Mouse (Mus musculus) heart, embryonic 16.5 days (tissue): Measurements from ENCODE around the gene Insl3. TPM values are rescaled to one million over a fixed set of nuclear protein-coding genes. Genes with fewer than 3 reads are reported as not detected.

ENCODE experiments used
- ATAC-seq: fragments of 200-750 bp; cut with Nextera tagmentation; replicated peaks from 2 replicates; pipeline ENCODE4 v1.8.0; 2017; ENCODE audit warnings: moderate number of reproducible peaks; ENCODE audit not compliant: insufficient read depth, low FRiP score; ENCODE audit errors: extremely low read depth
- H3K27ac ChIP-seq: fragments of 300-500 bp; sonication (generic); 2 replicates; pipeline ENCODE4 v1.5.1; 2014; ENCODE audit warnings: mild to moderate bottlenecking, low read length, control low read depth, moderate library complexity
- H3K27me3 ChIP-seq: fragments of 300-500 bp; sonication (generic); 2 replicates; pipeline ENCODE4 v1.6.1; 2014; ENCODE audit warnings: low read length, mixed read lengths; ENCODE audit not compliant: control insufficient read depth, insufficient read depth
- H3K36me3 ChIP-seq: fragments of 300-500 bp; sonication (generic); 2 replicates; pipeline ENCODE4 v1.6.1; 2014; ENCODE audit not compliant: control insufficient read depth, insufficient read depth
- H3K4me1 ChIP-seq: fragments of 300-500 bp; sonication (generic); 2 replicates; pipeline ENCODE4 v1.6.1; 2014; ENCODE audit warnings: low read length, mixed read lengths; ENCODE audit not compliant: control insufficient read depth, insufficient read depth
- H3K4me2 ChIP-seq: fragments of 300-500 bp; sonication (generic); 2 replicates; pipeline ENCODE4 v1.6.1; 2014; ENCODE audit warnings: low read depth, mild to moderate bottlenecking, control low read depth, low read length
- H3K4me3 ChIP-seq: fragments of 300-500 bp; sonication (generic); 2 replicates; pipeline ENCODE4 v1.5.1; 2014; ENCODE audit warnings: mild to moderate bottlenecking, control low read depth, low read length
- H3K9ac ChIP-seq: fragments of 300-500 bp; sonication (generic); 2 replicates; pipeline ENCODE4 v1.6.1; 2014; ENCODE audit warnings: low read length, control low read depth
- H3K9me3 ChIP-seq: fragments of 300-500 bp; sonication (generic); replicated peaks from 2 replicates; pipeline ENCODE4 v1.6.1; 2016; ENCODE audit warnings: low read length; ENCODE audit not compliant: control insufficient read depth
- WGBS: fragments of 180-500 bp; shearing (Covaris S2); extraction: QIAGEN DNeasy Blood & Tissue Kit; methylation state at CpG from one replicate; pipeline ENCODE4 v1.1.7; 2014; 5-methylcytosine and 5-hydroxymethylcytosine counted together
- polyA plus RNA-seq: library from polyadenylated mRNA; unstranded; fragments of >200 nt; fragmentation: Nextera tagmentation; extraction: Ambion mirVana; gene quantifications from 2 replicates; pipeline ENCODE4 v1.2.1, GENCODE M21; 2015

Gene Insl3
- polyA plus RNA-seq, 1 experiment from 2014 or later, result 3.4 TPM

DNA sequence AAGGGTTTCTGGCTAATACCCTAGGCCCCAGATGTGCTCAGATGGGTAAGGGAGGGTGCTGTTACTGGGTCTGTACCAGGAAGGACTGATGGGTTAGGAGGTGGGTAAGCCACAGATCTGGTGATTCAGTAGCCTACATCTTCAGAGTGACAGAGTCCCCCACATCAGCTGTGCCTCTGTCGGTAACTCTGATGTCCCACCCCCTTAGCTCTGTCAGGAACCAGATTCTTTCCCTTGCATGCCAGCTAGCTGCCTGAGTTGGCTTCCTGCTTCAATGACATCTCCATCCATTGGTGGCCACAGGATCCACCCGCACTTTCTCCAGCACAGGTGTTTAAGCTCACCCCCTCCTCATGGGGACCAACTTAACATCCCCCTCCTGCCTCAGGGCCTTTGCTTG is 22.6 kb downstream of the Insl3 start:
- no peak for ATAC-seq
- no peak overlapping the region for H3K4me2 ChIP-seq
- no peak overlapping the region for H3K9ac ChIP-seq
- peaks cover 21% of the 10 kb centered on the region for H3K27me3 ChIP-seq
- H3K27ac ChIP-seq, result no peak overlapping the region
- no peaks in the 10 kb centered on the region for H3K9me3 ChIP-seq
- 63% methylated on average over 2 of the region's 2 CpGs for WGBS
- no peak overlapping the region for H3K4me3 ChIP-seq
- no peaks in the 10 kb centered on the region for H3K4me1 ChIP-seq
- H3K36me3 ChIP-seq, result no peaks in the 10 kb centered on the region

GRCm38 (mm10) chr8:71715531-71715930 is 26.5 kb downstream of the Insl3 start:
- H3K9me3 ChIP-seq, result no peaks in the 10 kb centered on the region
- 0 out of 2 replicates have a peak, but pooled peaks cover 4% of the 10 kb centered on the region for H3K4me1 ChIP-seq
- no peak for ATAC-seq
- H3K36me3 ChIP-seq, result no peaks in the 10 kb centered on the region
- 49% methylated on average over 8 of the region's 8 CpGs for WGBS
- no peak overlapping the region for H3K4me2 ChIP-seq
- H3K27ac ChIP-seq, result no peak overlapping the region
- no peak overlapping the region for H3K9ac ChIP-seq
- H3K4me3 ChIP-seq, result no peak overlapping the region
- peaks cover 3% of the 10 kb centered on the region for H3K27me3 ChIP-seq

GRCm38 (mm10) chr8:71716561-71717053 is 27.6 kb downstream of the Insl3 start:
- ATAC-seq, result no peak
- no peak overlapping the region for H3K27ac ChIP-seq
- H3K4me1 ChIP-seq, result 0 out of 2 replicates have a peak, but pooled peaks cover 4% of the 10 kb centered on the region
- no peaks in the 10 kb centered on the region for H3K9me3 ChIP-seq
- WGBS, result 67% methylated on average over 13 of the region's 13 CpGs
- no peak overlapping the region for H3K4me2 ChIP-seq
- H3K36me3 ChIP-seq, result no peaks in the 10 kb centered on the region
- H3K27me3 ChIP-seq, result peaks cover 3% of the 10 kb centered on the region
- no peak overlapping the region for H3K9ac ChIP-seq
- H3K4me3 ChIP-seq, result no peak overlapping the region

DNA sequence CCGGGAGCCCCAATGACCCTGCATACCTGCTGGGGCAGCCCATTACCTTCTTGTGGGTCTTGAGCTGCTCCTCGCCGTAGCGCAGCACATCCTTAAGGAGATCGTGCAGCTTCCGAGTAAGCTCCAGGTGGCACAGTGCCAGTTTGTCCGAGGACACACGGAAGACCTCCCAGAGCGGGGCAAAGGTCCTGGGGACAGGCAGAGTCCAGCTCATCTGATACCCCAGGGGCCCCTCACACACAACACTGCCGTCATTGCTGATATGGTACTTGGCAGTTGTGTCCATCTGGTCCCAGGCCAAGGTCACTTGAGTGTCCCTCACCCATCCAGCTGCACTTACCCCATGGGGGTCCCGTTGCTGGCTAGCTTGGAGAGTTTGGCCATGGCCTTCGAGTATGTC is 28.1 kb downstream of the Insl3 start:
- Histone ChIP-seq H3K4me3 (no peak overlapping the region), H3K27me3 (peaks cover 3% of the 10 kb centered on the region), H3K36me3 (no peaks in the 10 kb centered on the region), H3K9me3 (no peaks in the 10 kb centered on the region), H3K4me2 (no peak overlapping the region), H3K4me1 (0 out of 2 replicates have a peak, but pooled peaks cover 4% of the 10 kb centered on the region), H3K9ac (no peak overlapping the region), H3K27ac (no peak overlapping the region)
- no peak for ATAC-seq
- 63% methylated on average over 12 of the region's 12 CpGs for WGBS

GRCm38 (mm10) chr8:71718252-71718651 is 29.2 kb downstream of the Insl3 start:
- 0 out of 2 replicates have a peak, but pooled peaks cover 4% of the 10 kb centered on the region for H3K4me1 ChIP-seq
- no peak overlapping the region for H3K4me2 ChIP-seq
- peaks cover 5% of the 10 kb centered on the region for H3K27me3 ChIP-seq
- H3K9me3 ChIP-seq, result no peaks in the 10 kb centered on the region
- no peak for ATAC-seq
- H3K36me3 ChIP-seq, result no peaks in the 10 kb centered on the region
- 38% methylated on average over 3 of the region's 3 CpGs for WGBS
- H3K27ac ChIP-seq, result no peak overlapping the region
- no peak overlapping the region for H3K4me3 ChIP-seq
- no peak overlapping the region for H3K9ac ChIP-seq

- H3K9me3 ChIP-seq, result no peaks in the 10 kb centered on the region
- H3K4me2 ChIP-seq, result no peak overlapping the region
- WGBS, result 22% methylated on average over 4 of the region's 4 CpGs
- H3K4me3 ChIP-seq, result no peak overlapping the region
- H3K4me1 ChIP-seq, result 0 out of 2 replicates have a peak, but pooled peaks cover 4% of the 10 kb centered on the region
- no peak overlapping the region for H3K27ac ChIP-seq
- no peak for ATAC-seq
- no peak overlapping the region for H3K9ac ChIP-seq
- H3K36me3 ChIP-seq, result no peaks in the 10 kb centered on the region
- H3K27me3 ChIP-seq, result peaks cover 7% of the 10 kb centered on the region
Measured at GRCm38 (mm10) chr8:71719218-71719617, 30.2 kb downstream of the Insl3 start.

DNA sequence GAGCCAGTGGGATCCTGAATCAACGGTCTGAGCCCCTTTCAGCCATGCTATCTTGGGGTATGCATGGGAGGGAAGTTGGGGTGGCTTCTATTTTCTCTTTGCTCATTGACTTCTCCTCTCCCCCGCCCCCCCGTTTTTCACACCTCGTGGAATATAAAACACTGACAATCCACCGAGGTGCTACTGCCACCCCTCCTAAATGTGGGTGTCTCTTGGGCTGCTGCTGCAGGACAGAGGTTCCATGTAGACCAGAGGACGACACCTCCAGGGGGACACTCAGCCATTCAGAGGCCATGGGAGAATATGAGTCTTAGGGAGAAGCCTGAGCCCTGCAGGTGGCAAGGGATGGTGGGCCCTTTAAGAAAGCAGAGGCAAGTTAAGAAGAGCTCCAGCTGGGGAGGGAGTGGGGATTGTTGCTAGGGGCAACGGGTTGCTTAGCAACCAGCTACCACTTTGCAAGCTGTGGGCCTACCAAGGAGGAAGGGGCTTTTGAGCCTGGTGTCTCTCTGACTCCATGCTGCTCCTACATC is 31.0 kb downstream of the Insl3 start:
- no peak overlapping the region for H3K27ac ChIP-seq
- H3K36me3 ChIP-seq, result no peaks in the 10 kb centered on the region
- H3K9ac ChIP-seq, result no peak overlapping the region
- H3K4me3 ChIP-seq, result no peak overlapping the region
- no peak overlapping the region for H3K4me2 ChIP-seq
- H3K4me1 ChIP-seq, result 0 out of 2 replicates have a peak, but pooled peaks cover 4% of the 10 kb centered on the region
- no peaks in the 10 kb centered on the region for H3K9me3 ChIP-seq
- no peak for ATAC-seq
- peaks cover 13% of the 10 kb centered on the region for H3K27me3 ChIP-seq
- 42% methylated on average over 7 of the region's 7 CpGs for WGBS

- no peaks in the 10 kb centered on the region for H3K9me3 ChIP-seq
- H3K4me2 ChIP-seq, result peak overlapping the region; percentile 76; the same call in 1 of the 2 replicates
- peak overlapping the region; percentile 29 for H3K4me3 ChIP-seq
- H3K27ac ChIP-seq, result peak overlapping the region; percentile 24; the same call in 1 of the 2 replicates
- peaks cover 24% of the 10 kb centered on the region for H3K27me3 ChIP-seq
- 48% methylated on average over 14 of the region's 14 CpGs for WGBS
- H3K4me1 ChIP-seq, result 0 out of 2 replicates have a peak, but pooled peaks cover 4% of the 10 kb centered on the region
- peak; percentile 34; the same call in 1 of the 2 replicates for ATAC-seq
- H3K36me3 ChIP-seq, result no peaks in the 10 kb centered on the region
- H3K9ac ChIP-seq, result no peak overlapping the region
Measured at GRCm38 (mm10) chr8:71723047-71723551, 34.1 kb downstream of the Insl3 start.

GRCm38 (mm10) chr8:71724389-71724788 is 35.4 kb downstream of the Insl3 start:
- 55% methylated on average over 4 of the region's 4 CpGs for WGBS
- ATAC-seq, result no peak
- H3K9me3 ChIP-seq, result no peaks in the 10 kb centered on the region
- peaks cover 26% of the 10 kb centered on the region for H3K27me3 ChIP-seq
- no peak overlapping the region for H3K27ac ChIP-seq
- H3K4me1 ChIP-seq, result peaks cover 8% of the 10 kb centered on the region
- H3K36me3 ChIP-seq, result no peaks in the 10 kb centered on the region
- H3K9ac ChIP-seq, result no peak overlapping the region
- no peak overlapping the region; the same call in 1 of the 2 replicates for H3K4me3 ChIP-seq
- H3K4me2 ChIP-seq, result peak overlapping the region; percentile 76
